Mouse (Mus musculus) midbrain, postnatal 0 days (tissue): ENCODE data around the gene Rrn3. TPM values are rescaled to one million over a fixed set of nuclear protein-coding genes. Genes with fewer than 3 reads are reported as not detected.
"Not testable (repeated sequence)": the region's sequence is repeated elsewhere in the genome, so short reads cannot be mapped to it uniquely, and the experiment has no call there.

Source experiments
- ATAC-seq: fragments of 200-750 bp; cut with Nextera tagmentation; 2 replicates; pipeline ENCODE4 v1.8.0; 2017; ENCODE audit warnings: moderate number of reproducible peaks, mild to moderate bottlenecking, moderate TSS enrichment, moderate library complexity; ENCODE audit not compliant: low FRiP score
- DNase-seq: peaks from one replicate; pipeline ENCODE4 v3.0.0-alpha.2; 2015; ENCODE audit warnings: low spot score
- H3K27ac ChIP-seq: fragments of 300-500 bp; sonication (generic); 2 replicates; pipeline ENCODE4 v1.5.1; 2014; ENCODE audit warnings: low read depth, mild to moderate bottlenecking, low read length, mixed read lengths
- H3K27me3 ChIP-seq: fragments of 300-500 bp; sonication (generic); 2 replicates; pipeline ENCODE4 v1.6.1; 2014; ENCODE audit warnings: low read length, control low read depth, mixed read lengths; ENCODE audit not compliant: insufficient read depth
- H3K36me3 ChIP-seq: fragments of 300-500 bp; sonication (generic); 2 replicates; pipeline ENCODE4 v1.6.1; 2014; ENCODE audit warnings: low read length, control low read depth, mixed read lengths; ENCODE audit not compliant: insufficient read depth
- H3K4me1 ChIP-seq: fragments of 300-500 bp; sonication (generic); 2 replicates; pipeline ENCODE4 v1.6.1; 2014; ENCODE audit warnings: mild to moderate bottlenecking, control low read depth, antibody characterized with exemption, low read length, mixed read lengths; ENCODE audit not compliant: insufficient read depth
- H3K4me2 ChIP-seq: fragments of 300-500 bp; sonication (generic); 2 replicates; pipeline ENCODE4 v1.6.1; 2014; ENCODE audit warnings: low read depth, mild to moderate bottlenecking, low read length, mixed read lengths; ENCODE audit not compliant: poor library complexity, severe bottlenecking
- H3K4me3 ChIP-seq: fragments of 300-500 bp; sonication (generic); 2 replicates; pipeline ENCODE4 v1.5.1; 2014; ENCODE audit warnings: low read depth, mild to moderate bottlenecking, low read length, moderate library complexity
- H3K9ac ChIP-seq: fragments of 300-500 bp; sonication (generic); replicated peaks from 2 replicates; pipeline ENCODE4 v1.6.1; 2014; ENCODE audit warnings: mild to moderate bottlenecking, low read length, moderate library complexity, mixed read lengths; ENCODE audit not compliant: poor library complexity, severe bottlenecking
- H3K9me3 ChIP-seq: fragments of 300-500 bp; sonication (generic); 2 replicates; pipeline ENCODE4 v1.6.1; 2016; ENCODE audit warnings: low read length, control low read depth
- CTCF ChIP-seq: IDR thresholded peaks from 2 replicates; pipeline ENCODE4 v1.5.1; 2016; ENCODE audit warnings: antibody characterized with exemption, mild to moderate bottlenecking
- WGBS: fragments of 180-500 bp; shearing (Covaris S2); extraction: QIAGEN DNeasy Blood & Tissue Kit; methylation state at CpG from one replicate; pipeline ENCODE4 v1.1.7; 2014; 5-methylcytosine and 5-hydroxymethylcytosine counted together
- polyA plus RNA-seq: library from polyadenylated mRNA; unstranded; fragments of >200 nt; fragmentation: Nextera tagmentation; extraction: Ambion mirVana; gene quantifications from 2 replicates; pipeline ENCODE4 v1.2.1, GENCODE M21; 2015
- total RNA-seq: library from RNA; depleted of rRNA; stranded (reverse); fragments of >200 nt; gene quantifications from 2 replicates; pipeline ENCODE4 v1.2.3, GENCODE M21; 2014

Rrn3 gene
- total and polyA plus RNA-seq, 2 experiments from 2014 or later, result 77.5 to 80.8 TPM

DNA sequence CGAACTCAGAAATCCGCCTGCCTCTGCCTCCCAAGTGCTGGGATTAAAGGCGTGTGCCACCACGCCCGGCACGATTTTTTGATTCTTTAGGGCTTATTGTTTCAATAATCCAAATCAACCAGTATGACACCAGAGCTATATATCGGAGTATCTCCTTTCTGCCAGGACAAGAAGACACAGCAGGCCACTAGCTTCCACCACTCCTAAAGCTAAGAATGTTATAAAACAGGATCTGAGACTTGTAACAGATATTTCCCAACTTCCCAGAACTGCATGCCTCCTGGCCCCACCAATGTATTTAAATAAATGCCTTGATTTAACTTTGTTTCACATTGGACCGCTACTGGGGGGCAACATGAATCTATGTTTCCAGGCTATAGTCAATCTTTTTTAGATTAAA lies 32.8 kb upstream of the Rrn3 start:
- no peak overlapping the region for H3K4me2 ChIP-seq
- DNase-seq (no peak), ATAC-seq (no peak)
- H3K9me3 ChIP-seq, result no peaks in the 10 kb centered on the region
- H3K9ac ChIP-seq, result no peak overlapping the region
- H3K4me1 ChIP-seq, result no peaks in the 10 kb centered on the region
- H3K36me3 ChIP-seq, result no peaks in the 10 kb centered on the region
- no peak overlapping the region for H3K27ac ChIP-seq
- TF ChIP-seq CTCF, result no peak
- WGBS, result 91% methylated on average over 8 of the region's 8 CpGs
- H3K27me3 ChIP-seq, result no peaks in the 10 kb centered on the region
- no peak overlapping the region for H3K4me3 ChIP-seq

GRCm38 (mm10) chr16:13748124-13748523 lies 32.4 kb upstream of the Rrn3 start:
- Histone ChIP-seq H3K4me2 (no peak overlapping the region), H3K4me3 (no peak overlapping the region), H3K9ac (no peak overlapping the region), H3K36me3 (no peaks in the 10 kb centered on the region), H3K27me3 (no peaks in the 10 kb centered on the region), H3K4me1 (no peaks in the 10 kb centered on the region), H3K27ac (no peak overlapping the region), H3K9me3 (no peaks in the 10 kb centered on the region)
- ATAC-seq (no peak), DNase-seq (no peak)
- no peak for TF ChIP-seq CTCF
- WGBS, result 67% methylated on average over 3 of the region's 3 CpGs

DNA sequence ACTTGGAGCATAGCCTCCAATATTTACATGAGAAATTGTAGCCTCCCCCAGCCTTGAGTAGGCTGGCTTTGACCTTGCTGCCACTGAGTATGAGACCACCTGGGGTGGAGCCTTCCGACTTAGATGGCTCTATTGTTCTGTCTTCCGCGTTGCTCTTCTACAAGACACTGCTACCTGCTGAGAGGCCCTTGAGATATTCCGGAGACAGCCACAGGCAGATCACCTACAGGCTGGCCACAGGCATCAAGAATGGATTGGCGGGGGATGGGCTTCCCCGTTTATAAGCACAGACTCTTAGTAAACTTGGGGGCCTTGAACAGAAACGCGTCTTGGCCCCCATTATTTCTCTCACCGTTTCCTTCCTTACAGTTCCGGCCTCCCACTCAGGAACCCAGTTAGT lies 31.7 kb upstream of the Rrn3 start:
- not testable (repeated sequence) for H3K4me2 ChIP-seq, ATAC-seq, H3K9ac ChIP-seq, H3K27ac ChIP-seq, H3K27me3 ChIP-seq, DNase-seq, H3K9me3 ChIP-seq, H3K4me3 ChIP-seq, H3K4me1 ChIP-seq, H3K36me3 ChIP-seq
- WGBS, result 16% methylated on average over 10 of the region's 10 CpGs

- 49% methylated on average over 5 of the region's 5 CpGs for WGBS
- Histone ChIP-seq H3K4me3 (no peak overlapping the region), H3K27me3 (no peaks in the 10 kb centered on the region), H3K9me3 (no peaks in the 10 kb centered on the region), H3K9ac (no peak overlapping the region), H3K36me3 (no peaks in the 10 kb centered on the region), H3K4me2 (no peak overlapping the region), H3K4me1 (no peaks in the 10 kb centered on the region), H3K27ac (no peak overlapping the region)
- ATAC-seq, result no peak
- DNase-seq, result no peak
- no peak for TF ChIP-seq CTCF
Measured at GRCm38 (mm10) chr16:13749306-13749705, 31.2 kb upstream of the Rrn3 start.

- DNase-seq (no peak), ATAC-seq (no peak)
- H3K27ac ChIP-seq, result no peak overlapping the region
- no peaks in the 10 kb centered on the region for H3K27me3 ChIP-seq
- WGBS, result 50% methylated on average over 3 of the region's 3 CpGs
- no peak overlapping the region for H3K4me3 ChIP-seq
- no peaks in the 10 kb centered on the region for H3K9me3 ChIP-seq
- H3K36me3 ChIP-seq, result no peaks in the 10 kb centered on the region
- no peak overlapping the region for H3K4me2 ChIP-seq
- no peaks in the 10 kb centered on the region for H3K4me1 ChIP-seq
- no peak overlapping the region for H3K9ac ChIP-seq
- no peak for TF ChIP-seq CTCF
Measured at GRCm38 (mm10) chr16:13749981-13750380, 30.5 kb upstream of the Rrn3 start.

GRCm38 (mm10) chr16:13750626-13751025 lies 29.9 kb upstream of the Rrn3 start:
- H3K27ac ChIP-seq, result no peak overlapping the region
- 95% methylated on average over 12 of the region's 13 CpGs for WGBS
- no peak for ATAC-seq
- no peak overlapping the region for H3K4me3 ChIP-seq
- no peaks in the 10 kb centered on the region for H3K9me3 ChIP-seq
- DNase-seq, result no peak
- no peaks in the 10 kb centered on the region for H3K36me3 ChIP-seq
- no peaks in the 10 kb centered on the region for H3K27me3 ChIP-seq
- TF ChIP-seq CTCF, result no peak
- H3K4me2 ChIP-seq, result no peak overlapping the region
- H3K9ac ChIP-seq, result no peak overlapping the region
- no peaks in the 10 kb centered on the region for H3K4me1 ChIP-seq
